Mouse (Mus musculus): ENCODE results near the gene Inhbb. TPM values are rescaled to one million over a fixed set of nuclear protein-coding genes. Genes with fewer than 3 reads are reported as not detected.

Gene Inhbb
- polyA plus RNA-seq, 1 experiment from 2014 or later, result 2.6 TPM

- no peak overlapping the region for H3K9ac ChIP-seq
- no peaks in the 10 kb centered on the region for H3K27me3 ChIP-seq
- no peak overlapping the region for H3K4me3 ChIP-seq
- no peak overlapping the region for H3K27ac ChIP-seq
- H3K4me2 ChIP-seq, result no peak overlapping the region
- H3K9me3 ChIP-seq, result no peaks in the 10 kb centered on the region
- 83% methylated on average over 21 of the region's 21 CpGs for WGBS
- no peaks in the 10 kb centered on the region for H3K4me1 ChIP-seq
- no peaks in the 10 kb centered on the region for H3K36me3 ChIP-seq
- no peak for ATAC-seq (ENCODE audit: insufficient number of reproducible peaks, low FRiP score, low TSS enrichment, low read depth)
Measured at GRCm38 (mm10) chr1:119443591-119444350, 21.7 kb upstream of the Inhbb start.

- H3K4me2 ChIP-seq, result no peak overlapping the region
- H3K36me3 ChIP-seq, result no peaks in the 10 kb centered on the region
- no peaks in the 10 kb centered on the region for H3K9me3 ChIP-seq
- H3K27ac ChIP-seq, result no peak overlapping the region
- H3K4me1 ChIP-seq, result no peaks in the 10 kb centered on the region
- H3K4me3 ChIP-seq, result no peak overlapping the region
- H3K9ac ChIP-seq, result no peak overlapping the region
- no peak for ATAC-seq (ENCODE audit: insufficient number of reproducible peaks, low FRiP score, low TSS enrichment, low read depth)
- 90% methylated on average over 9 of the region's 9 CpGs for WGBS
- H3K27me3 ChIP-seq, result no peaks in the 10 kb centered on the region
Measured at GRCm38 (mm10) chr1:119442901-119443300, 20.9 kb upstream of the Inhbb start.

- Histone ChIP-seq H3K36me3 (no peaks in the 10 kb centered on the region), H3K9ac (no peak overlapping the region), H3K9me3 (no peaks in the 10 kb centered on the region), H3K27me3 (no peaks in the 10 kb centered on the region), H3K4me1 (no peaks in the 10 kb centered on the region), H3K4me3 (no peak overlapping the region), H3K27ac (no peak overlapping the region), H3K4me2 (no peak overlapping the region)
- WGBS, result 88% methylated on average over 9 of the region's 9 CpGs
- no peak for ATAC-seq (ENCODE audit: insufficient number of reproducible peaks, low FRiP score, low TSS enrichment, low read depth)
Measured at GRCm38 (mm10) chr1:119438105-119438637, 16.1 kb upstream of the Inhbb start.

GRCm38 (mm10) chr1:119437401-119437800 is 15.4 kb upstream of the Inhbb start:
- H3K4me3 ChIP-seq, result no peak overlapping the region
- H3K9me3 ChIP-seq, result no peaks in the 10 kb centered on the region
- H3K4me1 ChIP-seq, result no peaks in the 10 kb centered on the region
- no peak overlapping the region for H3K4me2 ChIP-seq
- no peak for ATAC-seq (ENCODE audit: insufficient number of reproducible peaks, low FRiP score, low TSS enrichment, low read depth)
- no peaks in the 10 kb centered on the region for H3K36me3 ChIP-seq
- 56% methylated on average over 6 of the region's 6 CpGs for WGBS
- H3K27ac ChIP-seq, result no peak overlapping the region
- no peaks in the 10 kb centered on the region for H3K27me3 ChIP-seq
- H3K9ac ChIP-seq, result no peak overlapping the region

GRCm38 (mm10) chr1:119424141-119424860 is 2.3 kb upstream of the Inhbb start:
- H3K27me3 ChIP-seq, result peaks cover 60% of the 10 kb centered on the region
- ATAC-seq (ENCODE audit: insufficient number of reproducible peaks, low FRiP score, low TSS enrichment, low read depth), result no peak
- no peak overlapping the region for H3K9ac ChIP-seq
- no peaks in the 10 kb centered on the region for H3K36me3 ChIP-seq
- H3K4me1 ChIP-seq, result peaks cover 38% of the 10 kb centered on the region
- H3K27ac ChIP-seq, result no peak overlapping the region
- no peak overlapping the region for H3K4me2 ChIP-seq
- WGBS, result 10% methylated on average over 6 of the region's 6 CpGs
- no peaks in the 10 kb centered on the region for H3K9me3 ChIP-seq
- no peak overlapping the region for H3K4me3 ChIP-seq

- H3K36me3 ChIP-seq, result no peaks in the 10 kb centered on the region
- WGBS, result 3% methylated on average over 14 of the region's 14 CpGs
- no peak overlapping the region for H3K27ac ChIP-seq
- peaks cover 68% of the 10 kb centered on the region for H3K27me3 ChIP-seq
- H3K4me3 ChIP-seq, result no peak overlapping the region
- no peak for ATAC-seq (ENCODE audit: insufficient number of reproducible peaks, low FRiP score, low TSS enrichment, low read depth)
- no peak overlapping the region for H3K4me2 ChIP-seq
- no peak overlapping the region for H3K9ac ChIP-seq
- peaks cover 41% of the 10 kb centered on the region for H3K4me1 ChIP-seq
- H3K9me3 ChIP-seq, result no peaks in the 10 kb centered on the region
Measured at GRCm38 (mm10) chr1:119423510-119423909, 1.5 kb upstream of the Inhbb start.

- Histone ChIP-seq H3K4me1 (peaks cover 48% of the 10 kb centered on the region), H3K36me3 (no peaks in the 10 kb centered on the region), H3K4me2 (peak overlapping the region; percentile 100), H3K27ac (no peak overlapping the region), H3K27me3 (peaks cover 77% of the 10 kb centered on the region), H3K4me3 (peak overlapping the region; percentile 70), H3K9me3 (no peaks in the 10 kb centered on the region), H3K9ac (no peak overlapping the region)
- WGBS, result 1% methylated on average over 31 of the region's 32 CpGs
- no peak for ATAC-seq (ENCODE audit: insufficient number of reproducible peaks, low FRiP score, low TSS enrichment, low read depth)
Measured at GRCm38 (mm10) chr1:119422460-119423015, 490 bp upstream of the Inhbb start.

GRCm38 (mm10) chr1:119420984-119421575 is 968 bp downstream of the Inhbb start:
- H3K4me1 ChIP-seq, result peaks cover 51% of the 10 kb centered on the region
- WGBS, result under 1% methylated on average over 63 of the region's 78 CpGs
- peak overlapping the region; percentile 70 for H3K4me3 ChIP-seq
- H3K9ac ChIP-seq, result peak overlapping the region; percentile 60
- H3K36me3 ChIP-seq, result no peaks in the 10 kb centered on the region
- H3K4me2 ChIP-seq, result peak overlapping the region; percentile 100
- no peak for ATAC-seq (ENCODE audit: insufficient number of reproducible peaks, low FRiP score, low TSS enrichment, low read depth)
- no peaks in the 10 kb centered on the region for H3K9me3 ChIP-seq
- H3K27ac ChIP-seq, result no peak overlapping the region
- peaks cover 88% of the 10 kb centered on the region for H3K27me3 ChIP-seq

GRCm38 (mm10) chr1:119420189-119420983 is 1.7 kb downstream of the Inhbb start:
- Histone ChIP-seq H3K27me3 (peaks cover 87% of the 10 kb centered on the region), H3K9ac (peak overlapping the region; percentile 60; the same call in 1 of the 2 replicates), H3K9me3 (no peaks in the 10 kb centered on the region), H3K4me1 (peaks cover 51% of the 10 kb centered on the region), H3K36me3 (no peaks in the 10 kb centered on the region), H3K4me3 (peak overlapping the region; percentile 70), H3K27ac (no peak overlapping the region), H3K4me2 (peak overlapping the region; percentile 100)
- whole genome bisulfite sequencing, result 2% methylated on average over 74 of the region's 76 CpGs
- ATAC-seq (ENCODE audit: insufficient number of reproducible peaks, low FRiP score, low TSS enrichment, low read depth), result no peak

GRCm38 (mm10) chr1:119419151-119420105 is 2.6 kb downstream of the Inhbb start:
- no peak for ATAC-seq (ENCODE audit: insufficient number of reproducible peaks, low FRiP score, low TSS enrichment, low read depth)
- H3K4me3 ChIP-seq, result peak overlapping the region; percentile 70
- 4% methylated on average over 29 of the region's 29 CpGs for WGBS
- H3K9me3 ChIP-seq, result no peaks in the 10 kb centered on the region
- H3K27ac ChIP-seq, result no peak overlapping the region
- no peak overlapping the region for H3K9ac ChIP-seq
- peaks cover 78% of the 10 kb centered on the region for H3K27me3 ChIP-seq
- no peaks in the 10 kb centered on the region for H3K36me3 ChIP-seq
- H3K4me1 ChIP-seq, result peaks cover 51% of the 10 kb centered on the region
- peak overlapping the region; percentile 100 for H3K4me2 ChIP-seq
